Mouse (Mus musculus): Measurements from ENCODE around the gene Gm28553. TPM values are rescaled to one million over a fixed set of nuclear protein-coding genes. Genes with fewer than 3 reads are reported as not detected.

Gene Gm28553
- polyA plus RNA-seq (2017; shearing (Covaris generic)), result not detected

DNA sequence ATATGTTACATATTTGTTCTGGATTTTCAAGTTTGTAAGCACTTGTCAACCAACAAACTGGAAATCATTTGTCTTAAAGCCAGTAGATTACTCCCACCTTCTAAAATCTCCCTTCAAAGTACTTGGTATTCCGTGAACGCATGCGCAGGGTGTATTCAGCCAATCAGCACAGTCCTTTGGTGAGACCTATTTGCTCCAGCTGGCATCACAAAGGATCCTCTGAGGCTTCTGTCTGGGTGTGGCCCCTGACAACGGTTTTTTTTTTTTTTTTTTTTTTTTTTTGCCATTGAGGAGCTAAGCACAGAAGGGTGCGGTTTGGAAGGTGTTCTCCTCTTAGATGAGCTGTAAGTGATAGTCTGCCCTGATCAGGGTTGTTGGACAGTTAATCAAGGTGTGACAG, at the start of gene Gm28553:
Gm28553 (plus strand) TSS at position 301 of the 400 bp plus-strand sequence.

